ENCODE assay signal across 9 mouse cellular contexts in the genomic region with DNA sequence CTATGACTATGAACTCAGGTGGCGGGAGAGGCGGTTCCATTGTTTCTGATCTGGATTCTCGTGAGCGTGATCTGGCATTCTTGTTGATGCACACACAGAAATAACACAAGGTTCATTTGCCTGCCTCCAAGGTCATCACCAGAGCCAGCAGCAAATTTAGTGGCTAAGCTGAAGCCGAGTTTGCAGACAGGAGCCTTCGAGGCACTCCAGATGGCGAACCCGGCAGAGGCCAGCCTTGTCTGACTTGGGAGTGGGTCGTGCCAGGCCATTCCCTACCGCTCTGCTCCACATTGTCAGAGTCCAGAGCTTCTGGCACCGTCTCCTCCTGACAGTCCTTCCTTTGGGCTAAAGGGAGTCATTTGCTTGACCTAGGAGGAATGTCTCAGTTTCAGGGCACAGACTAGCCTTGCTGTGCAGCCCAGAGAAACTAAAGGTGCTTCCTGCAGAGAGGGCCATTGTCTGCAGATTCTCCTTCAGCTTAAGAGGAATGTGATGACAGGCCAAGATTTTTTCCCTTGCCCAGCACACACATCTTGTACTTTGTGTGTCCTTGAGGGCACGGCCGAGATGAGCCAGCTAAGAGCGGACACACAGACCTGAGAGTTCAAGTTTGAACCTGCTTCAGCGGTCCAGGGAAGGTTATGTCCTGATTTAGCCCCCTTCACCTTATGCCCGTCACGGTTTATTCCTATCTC. TPM values are rescaled to one million over a fixed set of nuclear protein-coding genes. Genes with fewer than 3 reads are reported as not detected.
DNase-seq lines count a peak whose midpoint lies in the region; ATAC-seq lines count a peak whose summit lies in the region.
"Had no signal": no experiment of that assay in that cellular context is flagged by ENCODE, and none has a peak within 500 bp of the region (broad histone marks: within the 10 kb centered on the region; RNA-seq: fewer than 3 reads in every experiment).

No protein-coding gene starts in this region.

- ATAC-seq in hindbrain, embryonic 15.5 days (ENCODE audit: low FRiP score, low read depth) = peak; percentile 49; the same call in 1 of the 2 replicates
- ATAC-seq in hindbrain, embryonic 12.5 days (ENCODE audit: low FRiP score) = no peak
- no peak for ATAC-seq in midbrain, embryonic 11.5 days (ENCODE audit: low FRiP score)
- ATAC-seq in megakaryocyte-erythroid progenitor cell, adult 5-6 weeks (replicated peaks; ENCODE audit: low FRiP score, low TSS enrichment, poor library complexity, severe bottlenecking) = no peak

- H3K4me3 ChIP-seq in hindbrain, embryonic 15.5 days = no peak overlapping the region
- H3K4me3 ChIP-seq in hindbrain, embryonic 12.5 days = no peak overlapping the region
- peak overlapping the region; percentile 19; the same call in 1 of the 2 replicates for H3K4me3 ChIP-seq in heart, embryonic 10.5 days
- H3K4me3 ChIP-seq in midbrain, embryonic 11.5 days (ENCODE audit: low read depth, low read length) = no peak overlapping the region

- WGBS in hindbrain, embryonic 15.5 days = 44% methylated on average over 17 of the region's 17 CpGs
- WGBS in hindbrain, embryonic 12.5 days = 49% methylated on average over 17 of the region's 17 CpGs
- 38% methylated on average over 17 of the region's 17 CpGs for WGBS in heart, embryonic 10.5 days
- WGBS in midbrain, embryonic 11.5 days = 56% methylated on average over 17 of the region's 17 CpGs

- H3K36me3 ChIP-seq in hindbrain, embryonic 15.5 days = no peaks in the 10 kb centered on the region
- H3K36me3 ChIP-seq in hindbrain, embryonic 12.5 days = no peaks in the 10 kb centered on the region
- no peaks in the 10 kb centered on the region for H3K36me3 ChIP-seq in heart, embryonic 10.5 days
- no peaks in the 10 kb centered on the region for H3K36me3 ChIP-seq in midbrain, embryonic 11.5 days (ENCODE audit: control insufficient read depth, insufficient read depth, low read length)

- 0 out of 2 replicates have a peak overlapping the region, but pooled peaks have one; percentile 15 for H3K4me2 ChIP-seq in hindbrain, embryonic 15.5 days
- H3K4me2 ChIP-seq in hindbrain, embryonic 12.5 days (replicated peaks) = no peak overlapping the region
- H3K4me2 ChIP-seq in midbrain, embryonic 11.5 days = no peak overlapping the region

- H3K4me1 ChIP-seq in hindbrain, embryonic 15.5 days (replicated peaks) = peaks cover 28% of the 10 kb centered on the region
- peaks cover 14% of the 10 kb centered on the region for H3K4me1 ChIP-seq in hindbrain, embryonic 12.5 days
- H3K4me1 ChIP-seq in heart, embryonic 10.5 days = peaks cover 15% of the 10 kb centered on the region
- peaks cover 10% of the 10 kb centered on the region for H3K4me1 ChIP-seq in midbrain, embryonic 11.5 days (ENCODE audit: control insufficient read depth, insufficient read depth, low read length)

- no peaks in the 10 kb centered on the region for H3K9me3 ChIP-seq in hindbrain, embryonic 15.5 days
- H3K9me3 ChIP-seq in hindbrain, embryonic 12.5 days (replicated peaks) = no peaks in the 10 kb centered on the region
- no peaks in the 10 kb centered on the region for H3K9me3 ChIP-seq in heart, embryonic 10.5 days
- H3K9me3 ChIP-seq in midbrain, embryonic 11.5 days (ENCODE audit: control insufficient read depth, low read length) = no peaks in the 10 kb centered on the region

- peak; percentile 26 for DNase-seq in adrenal gland, postnatal 10 days
- no peak for DNase-seq in heart, embryonic 10.5 days (ENCODE audit: low spot score)
- DNase-seq in midbrain, embryonic 11.5 days (ENCODE audit: low spot score, missing footprints) = peak; percentile 88
- DNase-seq in natural killer cell, adult 2 months (ENCODE audit: low spot score in 2 of 2) = no peak
- DNase-seq in thymus, adult 18-20 months = no peak

- no peak overlapping the region for H3K9ac ChIP-seq in hindbrain, embryonic 15.5 days
- no peak overlapping the region for H3K9ac ChIP-seq in hindbrain, embryonic 12.5 days
- 0 out of 2 replicates have a peak overlapping the region, but pooled peaks have one; percentile 20 for H3K9ac ChIP-seq in midbrain, embryonic 11.5 days (ENCODE audit: low read length)

- H3K27me3 ChIP-seq in hindbrain, embryonic 15.5 days = no peaks in the 10 kb centered on the region
- no peaks in the 10 kb centered on the region for H3K27me3 ChIP-seq in hindbrain, embryonic 12.5 days
- H3K27me3 ChIP-seq in heart, embryonic 10.5 days (ENCODE audit: insufficient read depth, poor library complexity, severe bottlenecking) = no peaks in the 10 kb centered on the region
- no peaks in the 10 kb centered on the region for H3K27me3 ChIP-seq in midbrain, embryonic 11.5 days (ENCODE audit: control insufficient read depth, insufficient read depth, low read length)

- H3K27ac ChIP-seq in hindbrain, embryonic 15.5 days (replicated peaks) = peak overlapping the region; percentile 40; the same call in 1 of the 2 replicates
- H3K27ac ChIP-seq in hindbrain, embryonic 12.5 days = no peak overlapping the region
- H3K27ac ChIP-seq in heart, embryonic 10.5 days = peak overlapping the region; percentile 52; the same call in 1 of the 2 replicates
- no peak overlapping the region for H3K27ac ChIP-seq in midbrain, embryonic 11.5 days (ENCODE audit: low read depth, low read length)

RNA-seq across cellular contexts. Expression of gene Tmem117, which starts 20.2 kb away (rescaled TPM):
- polyA plus RNA-seq in hindbrain, embryonic 15.5 days (2015; fragmentation: Nextera tagmentation; extraction: Ambion mirVana) = 14.6 and 16.6 TPM in 2 replicates
- polyA plus RNA-seq in hindbrain, embryonic 12.5 days (2016; fragmentation: Nextera tagmentation; extraction: Ambion mirVana) = 3.7 and 3.9 TPM in 2 replicates
- 1 to 10 TPM; 5.3 to 7.8 TPM for total RNA-seq in adrenal gland, postnatal 10 days (2021)
- 0.73 and 1.8 TPM in 2 replicates for polyA plus RNA-seq in heart, embryonic 10.5 days (2016; fragmentation: Nextera tagmentation; extraction: Ambion mirVana)
- 1.5 and 1.7 TPM in 2 replicates for polyA plus RNA-seq in midbrain, embryonic 11.5 days (2014; fragmentation: Nextera tagmentation; extraction: Ambion mirVana)
- total RNA-seq in megakaryocyte-erythroid progenitor cell, adult 5-6 weeks (2014; fragmentation: Nextera tagmentation) = not detected in 2 replicates
- not detected in 2 replicates for total RNA-seq in megakaryocyte-erythroid progenitor cell, adult 5-6 weeks (2017)
- total RNA-seq: monocyte, adult 5-6 weeks had no signal

RNA-seq across cellular contexts. Expression of gene Twf1, which starts 59.5 kb away (rescaled TPM):
- 76.0 and 77.7 TPM in 2 replicates for polyA plus RNA-seq in hindbrain, embryonic 15.5 days (2015; fragmentation: Nextera tagmentation; extraction: Ambion mirVana)
- polyA plus RNA-seq in hindbrain, embryonic 12.5 days (2016; fragmentation: Nextera tagmentation; extraction: Ambion mirVana) = 90.7 and 98.0 TPM in 2 replicates
- total RNA-seq in adrenal gland, postnatal 10 days (2021) = 10 to 100 TPM; 62.7 to 65.2 TPM
- polyA plus RNA-seq in heart, embryonic 10.5 days (2016; fragmentation: Nextera tagmentation; extraction: Ambion mirVana) = 57.1 and 61.5 TPM in 2 replicates
- polyA plus RNA-seq in midbrain, embryonic 11.5 days (2014; fragmentation: Nextera tagmentation; extraction: Ambion mirVana) = 112 and 120 TPM in 2 replicates
- total RNA-seq in megakaryocyte-erythroid progenitor cell, adult 5-6 weeks (2014; fragmentation: Nextera tagmentation) = 18.4 and 24.8 TPM in 2 replicates
- 23.7 and 29.5 TPM in 2 replicates for total RNA-seq in megakaryocyte-erythroid progenitor cell, adult 5-6 weeks (2017)

Comparison
In these comparisons a context has a peak if more than half of its experiments do, and no peak if none do; other contexts are left out.
1. H3K27ac ChIP-seq: peak in hindbrain, embryonic 15.5 days (single experiment) and heart, embryonic 10.5 days (single experiment); none in hindbrain, embryonic 12.5 days (single experiment) and midbrain, embryonic 11.5 days (single experiment).
2. DNase-seq: peak in adrenal gland, postnatal 10 days (single experiment) and midbrain, embryonic 11.5 days (single experiment); none in heart, embryonic 10.5 days (single experiment), natural killer cell, adult 2 months (0 of 2) and thymus, adult 18-20 months (0 of 2).